Mouse (Mus musculus): ENCODE measurements around the gene Kcnk12. TPM values are rescaled to one million over a fixed set of nuclear protein-coding genes. Genes with fewer than 3 reads are reported as not detected.

Gene Kcnk12
- under 1 TPM in 1 of 2 experiments, not detected in 1; 0.27 TPM for total RNA-seq (2021)
- long read RNA-seq, experiment 1, result 0 reads
- long read RNA-seq, experiment 2, result 0 reads

GRCm38 (mm10) chr17:87797688-87798291 is at the start of gene Kcnk12:
Kcnk12 (minus strand) TSS chr17:87797994.
- peak; percentile 31 to 43 for DNase-seq (ENCODE audit: low spot score in 2 of 2)

- DNase-seq (ENCODE audit: low spot score in 2 of 2), result no peak
Measured at GRCm38 (mm10) chr17:87842156-87842555, 44.4 kb upstream of the Kcnk12 start.

- DNase-seq (ENCODE audit: low spot score in 2 of 2), result no peak
Measured at GRCm38 (mm10) chr17:87840079-87840478, 42.3 kb upstream of the Kcnk12 start.

- no peak for DNase-seq (ENCODE audit: low spot score in 2 of 2)
Measured at GRCm38 (mm10) chr17:87834850-87835249, 37.1 kb upstream of the Kcnk12 start.

- DNase-seq (ENCODE audit: low spot score in 2 of 2), result no peak
Measured at GRCm38 (mm10) chr17:87826909-87827308, 29.1 kb upstream of the Kcnk12 start.

- no peak for DNase-seq (ENCODE audit: low spot score in 2 of 2)
Measured at GRCm38 (mm10) chr17:87826036-87826560, 28.3 kb upstream of the Kcnk12 start.

GRCm38 (mm10) chr17:87825454-87826008 is 27.7 kb upstream of the Kcnk12 start:
- DNase-seq (ENCODE audit: low spot score in 2 of 2), result no peak

- no peak for DNase-seq (ENCODE audit: low spot score in 2 of 2)
Measured at GRCm38 (mm10) chr17:87823031-87823430, 25.2 kb upstream of the Kcnk12 start.

- no peak for DNase-seq (ENCODE audit: low spot score in 2 of 2)
Measured at GRCm38 (mm10) chr17:87809556-87809955, 11.8 kb upstream of the Kcnk12 start.

GRCm38 (mm10) chr17:87799948-87800340 is 2.1 kb upstream of the Kcnk12 start:
- no peak for DNase-seq (ENCODE audit: low spot score in 2 of 2)

GRCm38 (mm10) chr17:87799212-87799947 is 1.6 kb upstream of the Kcnk12 start:
- no peak for DNase-seq (ENCODE audit: low spot score in 2 of 2)

GRCm38 (mm10) chr17:87798423-87798941 is 688 bp upstream of the Kcnk12 start:
- DNase-seq (ENCODE audit: low spot score in 2 of 2), result peak; percentile 69 to 72

GRCm38 (mm10) chr17:87796881-87797416 is 845 bp downstream of the Kcnk12 start:
- no peak for DNase-seq (ENCODE audit: low spot score in 2 of 2)

GRCm38 (mm10) chr17:87795927-87796714 is 1.7 kb downstream of the Kcnk12 start:
- no peak for DNase-seq (ENCODE audit: low spot score in 2 of 2)

- DNase-seq (ENCODE audit: low spot score in 2 of 2), result no peak
Measured at GRCm38 (mm10) chr17:87794801-87795200, 3.0 kb downstream of the Kcnk12 start.

GRCm38 (mm10) chr17:87793331-87793730 is 4.5 kb downstream of the Kcnk12 start:
- DNase-seq (ENCODE audit: low spot score in 2 of 2), result no peak

- no peak for DNase-seq (ENCODE audit: low spot score in 2 of 2)
Measured at GRCm38 (mm10) chr17:87792623-87793315, 5.0 kb downstream of the Kcnk12 start.

GRCm38 (mm10) chr17:87791517-87792098 is 6.2 kb downstream of the Kcnk12 start:
- no peak for DNase-seq (ENCODE audit: low spot score in 2 of 2)

GRCm38 (mm10) chr17:87790661-87791060 is 7.1 kb downstream of the Kcnk12 start:
- DNase-seq (ENCODE audit: low spot score in 2 of 2), result no peak

- DNase-seq (ENCODE audit: low spot score in 2 of 2), result no peak
Measured at GRCm38 (mm10) chr17:87788216-87788615, 9.6 kb downstream of the Kcnk12 start.
